Mouse (Mus musculus): ENCODE data around the gene Brd7. TPM values are rescaled to one million over a fixed set of nuclear protein-coding genes. Genes with fewer than 3 reads are reported as not detected.
A peak's percentile ranks its signal among the peaks of the same experiment; 100 is the strongest.

The Brd7 gene
- polyA plus RNA-seq, 1 experiment from 2014 or later = 70.7 TPM

DNA sequence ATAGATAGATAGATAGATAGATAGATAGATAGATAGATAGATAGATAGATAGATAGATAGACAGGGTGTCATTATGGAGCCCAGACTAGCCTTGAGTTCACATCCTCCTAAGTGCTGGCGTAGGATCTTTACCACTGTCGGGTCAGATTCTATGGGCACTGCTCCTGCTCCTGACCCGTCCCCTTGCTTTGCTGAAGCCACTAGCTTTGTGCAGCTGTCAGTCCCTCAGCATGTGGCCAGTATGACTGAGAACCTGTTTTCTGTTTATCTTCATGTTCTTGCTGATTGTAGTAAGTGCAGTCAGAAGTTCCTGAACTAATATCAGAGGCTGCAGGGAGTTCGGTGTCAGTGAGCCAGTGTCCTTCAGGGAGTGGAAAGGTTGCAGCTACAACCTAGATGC, 54.3 kb downstream of the Brd7 start:
- Histone ChIP-seq H3K9ac (ENCODE audit: low read length) (no peak overlapping the region), H3K27ac (ENCODE audit: low read length) (no peak overlapping the region), H3K27me3 (ENCODE audit: control insufficient read depth, insufficient read depth, low read depth, low read length) (no peaks in the 10 kb centered on the region), H3K36me3 (ENCODE audit: control insufficient read depth, insufficient read depth, low read length) (no peaks in the 10 kb centered on the region), H3K4me2 (ENCODE audit: low read depth, low read length) (no peak overlapping the region), H3K4me1 (replicated peaks; ENCODE audit: control insufficient read depth, insufficient read depth, low read length) (0 out of 2 replicates have a peak, but pooled peaks cover 4% of the 10 kb centered on the region), H3K9me3 (ENCODE audit: control insufficient read depth, low read length) (no peaks in the 10 kb centered on the region), H3K4me3 (ENCODE audit: low read length) (no peak overlapping the region)
- ATAC-seq (ENCODE audit: low read depth) = no peak
- WGBS = 82% methylated on average over 4 of the region's 4 CpGs

DNA sequence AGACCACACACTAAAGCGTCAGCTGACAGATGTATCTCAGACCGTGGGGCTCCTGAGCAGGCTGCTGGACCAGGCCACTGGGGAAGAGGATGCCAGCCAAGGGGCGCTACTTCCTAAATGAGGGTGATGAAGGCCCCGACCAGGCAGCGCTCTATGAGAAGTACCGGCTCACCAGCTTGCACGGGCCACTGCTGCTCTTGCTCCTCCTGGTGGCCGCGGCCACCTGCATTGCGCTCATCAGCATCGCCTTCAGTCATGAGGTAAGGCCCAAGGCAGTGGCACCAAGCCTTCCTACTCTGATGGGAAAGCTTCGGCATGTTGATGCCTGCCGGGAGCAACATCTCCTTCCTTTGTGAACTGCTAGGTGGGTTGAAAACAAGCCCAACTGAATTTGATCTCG, 55.5 kb downstream of the Brd7 start:
- Histone ChIP-seq H3K9ac (ENCODE audit: low read length) (no peak overlapping the region), H3K4me3 (ENCODE audit: low read length) (no peak overlapping the region), H3K27me3 (ENCODE audit: control insufficient read depth, insufficient read depth, low read depth, low read length) (no peaks in the 10 kb centered on the region), H3K4me1 (replicated peaks; ENCODE audit: control insufficient read depth, insufficient read depth, low read length) (0 out of 2 replicates have a peak, but pooled peaks cover 9% of the 10 kb centered on the region), H3K27ac (ENCODE audit: low read length) (no peak overlapping the region), H3K36me3 (ENCODE audit: control insufficient read depth, insufficient read depth, low read length) (no peaks in the 10 kb centered on the region), H3K4me2 (ENCODE audit: low read depth, low read length) (no peak overlapping the region), H3K9me3 (ENCODE audit: control insufficient read depth, low read length) (no peaks in the 10 kb centered on the region)
- no peak for ATAC-seq (ENCODE audit: low read depth)
- WGBS = 68% methylated on average over 14 of the region's 14 CpGs

GRCm38 (mm10) chr8:88305814-88306213, 56.2 kb downstream of the Brd7 start:
- Histone ChIP-seq H3K27me3 (ENCODE audit: control insufficient read depth, insufficient read depth, low read depth, low read length) (no peaks in the 10 kb centered on the region), H3K9ac (ENCODE audit: low read length) (no peak overlapping the region), H3K4me3 (ENCODE audit: low read length) (no peak overlapping the region), H3K4me2 (ENCODE audit: low read depth, low read length) (no peak overlapping the region), H3K9me3 (ENCODE audit: control insufficient read depth, low read length) (no peaks in the 10 kb centered on the region), H3K27ac (ENCODE audit: low read length) (no peak overlapping the region), H3K4me1 (replicated peaks; ENCODE audit: control insufficient read depth, insufficient read depth, low read length) (0 out of 2 replicates have a peak, but pooled peaks cover 10% of the 10 kb centered on the region), H3K36me3 (ENCODE audit: control insufficient read depth, insufficient read depth, low read length) (no peaks in the 10 kb centered on the region)
- 83% methylated on average over 4 of the region's 4 CpGs for WGBS
- no peak for ATAC-seq (ENCODE audit: low read depth)

- no peak overlapping the region for H3K27ac ChIP-seq (ENCODE audit: low read length)
- H3K36me3 ChIP-seq (ENCODE audit: control insufficient read depth, insufficient read depth, low read length) = no peaks in the 10 kb centered on the region
- H3K27me3 ChIP-seq (ENCODE audit: control insufficient read depth, insufficient read depth, low read depth, low read length) = no peaks in the 10 kb centered on the region
- H3K9me3 ChIP-seq (ENCODE audit: control insufficient read depth, low read length) = no peaks in the 10 kb centered on the region
- no peak for ATAC-seq (ENCODE audit: low read depth)
- WGBS = 63% methylated on average over 15 of the region's 15 CpGs
- 0 out of 2 replicates have a peak overlapping the region, but pooled peaks have one; percentile 11 for H3K9ac ChIP-seq (ENCODE audit: low read length)
- no peak overlapping the region for H3K4me2 ChIP-seq (ENCODE audit: low read depth, low read length)
- H3K4me3 ChIP-seq (ENCODE audit: low read length) = no peak overlapping the region
- peaks cover 9% of the 10 kb centered on the region; the same call in 1 of the 2 replicates for H3K4me1 ChIP-seq (replicated peaks; ENCODE audit: control insufficient read depth, insufficient read depth, low read length)
These were observed 60.2 kb downstream of the Brd7 start for GRCm38 (mm10) chr8:88301589-88302437.

DNA sequence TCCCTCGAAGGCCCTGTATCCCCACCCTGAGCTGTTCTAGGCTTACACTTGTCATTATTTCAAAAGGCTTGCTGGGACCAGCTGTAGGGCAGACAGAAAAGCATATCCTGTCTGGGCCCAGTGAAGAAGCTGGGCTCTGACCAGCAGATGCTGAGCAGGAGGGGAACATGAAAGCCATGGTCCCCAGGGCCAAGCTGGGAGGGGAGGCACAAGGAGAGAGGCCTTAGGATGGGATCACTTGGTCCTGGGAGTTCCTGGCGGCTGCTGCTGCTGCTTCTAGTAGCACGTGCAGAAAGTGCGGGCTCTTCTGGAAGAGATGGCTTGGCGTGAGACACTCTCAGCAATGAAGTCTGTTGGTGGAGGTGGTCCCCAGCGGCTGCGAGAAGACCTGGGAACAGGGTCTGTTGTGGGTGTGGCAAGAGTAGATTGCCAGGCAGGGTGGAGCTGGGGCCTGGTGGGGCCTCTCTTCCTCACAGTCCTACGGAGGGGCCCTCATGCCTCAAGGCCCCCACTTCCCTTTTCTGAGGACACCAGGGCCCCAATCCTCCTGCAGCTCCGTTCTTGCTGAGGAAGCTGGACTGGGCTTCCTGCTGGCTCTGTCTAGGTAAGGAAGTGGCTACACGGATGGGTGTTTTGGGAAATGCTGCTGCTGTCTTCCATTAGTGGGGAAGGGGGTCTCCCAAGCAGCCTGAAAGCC, 61.9 kb downstream of the Brd7 start:
- no peak for ATAC-seq (ENCODE audit: low read depth)
- Histone ChIP-seq H3K4me3 (ENCODE audit: low read length) (no peak overlapping the region), H3K27me3 (ENCODE audit: control insufficient read depth, insufficient read depth, low read depth, low read length) (no peaks in the 10 kb centered on the region), H3K4me2 (ENCODE audit: low read depth, low read length) (no peak overlapping the region), H3K9me3 (ENCODE audit: control insufficient read depth, low read length) (no peaks in the 10 kb centered on the region), H3K27ac (ENCODE audit: low read length) (no peak overlapping the region), H3K9ac (ENCODE audit: low read length) (no peak overlapping the region), H3K4me1 (replicated peaks; ENCODE audit: control insufficient read depth, insufficient read depth, low read length) (peaks cover 9% of the 10 kb centered on the region; the same call in 1 of the 2 replicates), H3K36me3 (ENCODE audit: control insufficient read depth, insufficient read depth, low read length) (no peaks in the 10 kb centered on the region)
- 65% methylated on average over 10 of the region's 10 CpGs for whole genome bisulfite sequencing

DNA sequence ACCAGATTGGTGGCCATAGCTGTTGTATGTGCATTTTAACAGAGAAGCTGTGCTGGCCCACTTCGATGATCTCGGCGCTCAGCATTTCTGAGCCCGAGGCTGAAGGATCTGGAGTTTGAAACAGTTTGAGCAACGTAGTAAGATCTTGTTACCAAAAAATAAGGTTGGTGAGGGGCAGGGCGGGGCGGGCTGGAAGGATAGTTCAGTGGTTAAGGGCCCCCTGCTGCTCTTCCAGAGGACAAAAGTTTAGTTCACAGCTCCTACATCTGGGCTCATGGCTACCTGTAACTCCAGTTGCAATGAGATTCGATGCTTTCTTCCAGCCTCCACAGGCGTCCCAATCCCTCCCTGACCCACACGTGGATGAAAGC, 63.3 kb downstream of the Brd7 start:
- no peaks in the 10 kb centered on the region for H3K27me3 ChIP-seq (ENCODE audit: control insufficient read depth, insufficient read depth, low read depth, low read length)
- H3K9ac ChIP-seq (ENCODE audit: low read length) = no peak overlapping the region
- H3K4me2 ChIP-seq (ENCODE audit: low read depth, low read length) = no peak overlapping the region
- H3K4me1 ChIP-seq (replicated peaks; ENCODE audit: control insufficient read depth, insufficient read depth, low read length) = peaks cover 9% of the 10 kb centered on the region; the same call in 1 of the 2 replicates
- H3K36me3 ChIP-seq (ENCODE audit: control insufficient read depth, insufficient read depth, low read length) = no peaks in the 10 kb centered on the region
- no peaks in the 10 kb centered on the region for H3K9me3 ChIP-seq (ENCODE audit: control insufficient read depth, low read length)
- no peak overlapping the region for H3K27ac ChIP-seq (ENCODE audit: low read length)
- no peak overlapping the region for H3K4me3 ChIP-seq (ENCODE audit: low read length)
- ATAC-seq (ENCODE audit: low read depth) = no peak
- WGBS = 84% methylated on average over 10 of the region's 10 CpGs

GRCm38 (mm10) chr8:88297976-88298732, 63.8 kb downstream of the Brd7 start:
- ATAC-seq (ENCODE audit: low read depth) = no peak
- H3K9ac ChIP-seq (ENCODE audit: low read length) = no peak overlapping the region
- no peaks in the 10 kb centered on the region for H3K27me3 ChIP-seq (ENCODE audit: control insufficient read depth, insufficient read depth, low read depth, low read length)
- WGBS = 42% methylated on average over 12 of the region's 12 CpGs
- H3K4me2 ChIP-seq (ENCODE audit: low read depth, low read length) = no peak overlapping the region
- H3K27ac ChIP-seq (ENCODE audit: low read length) = no peak overlapping the region
- H3K4me1 ChIP-seq (replicated peaks; ENCODE audit: control insufficient read depth, insufficient read depth, low read length) = peaks cover 9% of the 10 kb centered on the region; the same call in 1 of the 2 replicates
- no peaks in the 10 kb centered on the region for H3K9me3 ChIP-seq (ENCODE audit: control insufficient read depth, low read length)
- H3K4me3 ChIP-seq (ENCODE audit: low read length) = no peak overlapping the region
- no peaks in the 10 kb centered on the region for H3K36me3 ChIP-seq (ENCODE audit: control insufficient read depth, insufficient read depth, low read length)

- H3K4me2 ChIP-seq (ENCODE audit: low read depth, low read length) = no peak overlapping the region
- no peaks in the 10 kb centered on the region for H3K36me3 ChIP-seq (ENCODE audit: control insufficient read depth, insufficient read depth, low read length)
- no peak overlapping the region for H3K27ac ChIP-seq (ENCODE audit: low read length)
- H3K4me3 ChIP-seq (ENCODE audit: low read length) = no peak overlapping the region
- 64% methylated on average over 2 of the region's 2 CpGs for WGBS
- H3K4me1 ChIP-seq (replicated peaks; ENCODE audit: control insufficient read depth, insufficient read depth, low read length) = peaks cover 2% of the 10 kb centered on the region; the same call in 1 of the 2 replicates
- no peaks in the 10 kb centered on the region for H3K9me3 ChIP-seq (ENCODE audit: control insufficient read depth, low read length)
- H3K27me3 ChIP-seq (ENCODE audit: control insufficient read depth, insufficient read depth, low read depth, low read length) = no peaks in the 10 kb centered on the region
- no peak for ATAC-seq (ENCODE audit: low read depth)
- H3K9ac ChIP-seq (ENCODE audit: low read length) = no peak overlapping the region
These were observed 67.0 kb downstream of the Brd7 start for GRCm38 (mm10) chr8:88294977-88295376.
